Mouse (Mus musculus): ENCODE measurements around the gene Tsfm.
"Not testable (repeated sequence)": the region's sequence is repeated elsewhere in the genome, so short reads cannot be mapped to it uniquely, and the experiment has no call there.

The Tsfm gene

DNA sequence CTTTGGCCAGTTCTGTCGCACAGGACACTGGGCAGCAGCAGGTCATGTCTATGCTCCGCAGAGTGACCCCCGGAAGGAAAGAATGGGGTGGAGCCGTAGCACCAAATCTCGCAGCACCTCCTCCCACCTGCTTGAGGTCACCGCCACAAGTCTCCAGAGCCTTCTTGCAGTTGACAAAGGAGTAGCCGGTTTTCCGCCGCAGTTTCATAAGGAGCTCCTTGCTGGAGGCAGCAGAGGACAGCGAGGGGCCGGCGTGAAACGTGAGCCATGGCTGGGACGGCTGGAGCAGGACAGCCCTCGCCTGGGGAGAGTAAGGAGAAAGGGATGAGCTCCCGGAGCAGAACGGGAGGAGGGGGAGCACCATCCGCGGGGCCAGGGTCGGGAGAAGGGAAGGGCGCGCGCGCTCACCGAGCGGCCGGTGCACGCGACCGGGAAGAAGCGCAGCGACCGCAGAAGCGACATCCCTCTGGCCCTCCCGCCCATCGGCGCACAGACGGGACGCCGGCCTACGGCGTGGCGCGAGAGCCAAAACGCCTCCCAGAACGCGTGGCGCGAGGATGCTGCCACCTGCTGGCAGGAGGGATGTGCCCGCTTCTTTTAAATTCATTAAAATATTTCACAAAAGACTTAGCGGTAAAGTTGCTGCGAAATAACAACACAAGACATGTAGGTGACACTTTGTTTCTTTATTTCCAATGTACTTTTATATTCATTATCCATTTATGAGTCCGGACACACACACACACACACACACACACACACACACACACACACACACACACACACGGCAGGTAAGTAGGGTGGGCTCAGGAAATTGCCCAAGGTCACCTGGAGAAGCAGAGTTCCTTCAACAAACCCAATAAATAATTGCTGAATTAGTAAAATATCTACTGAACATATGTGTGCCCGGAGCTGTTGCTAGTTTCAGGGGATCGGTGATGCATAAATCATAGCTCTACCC, at the start of gene Tsfm:
TSS of gene Tsfm (minus strand) at position 505 of the 961 bp plus-strand sequence.
- peak; percentile 85 for DNase-seq (ENCODE audit: low spot score)

GRCm38 (mm10) chr10:127079665-127080391, 49.2 kb upstream of the Tsfm start:
- DNase-seq (ENCODE audit: low spot score): peak; percentile 37

- DNase-seq (ENCODE audit: low spot score): peak; percentile 44
Measured at GRCm38 (mm10) chr10:127078677-127079575, 48.3 kb upstream of the Tsfm start.

GRCm38 (mm10) chr10:127078001-127078676, 47.5 kb upstream of the Tsfm start:
- no peak for DNase-seq (ENCODE audit: low spot score)

GRCm38 (mm10) chr10:127077515-127077914, 46.9 kb upstream of the Tsfm start:
- no peak for DNase-seq (ENCODE audit: low spot score)

DNA sequence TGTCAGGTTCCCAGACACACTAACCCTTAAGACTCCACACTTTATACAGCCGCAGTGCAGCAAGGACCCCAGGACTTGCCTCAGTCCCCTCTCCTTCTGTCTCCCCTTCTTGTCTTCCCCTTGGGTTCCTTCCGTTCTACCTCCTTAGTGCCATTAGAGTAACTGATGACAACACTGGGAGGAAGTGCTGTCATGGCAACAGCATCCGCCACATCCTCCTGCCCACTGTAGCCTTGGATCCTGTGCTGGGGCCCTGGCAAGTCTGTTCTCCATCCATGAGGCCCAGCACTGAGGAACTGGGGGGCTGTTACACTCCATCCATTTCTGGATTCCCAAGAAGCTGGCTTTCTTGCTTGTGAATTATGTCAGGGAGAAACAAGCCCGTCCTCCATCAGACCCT, 45.4 kb upstream of the Tsfm start:
- DNase-seq (ENCODE audit: low spot score): no peak

DNA sequence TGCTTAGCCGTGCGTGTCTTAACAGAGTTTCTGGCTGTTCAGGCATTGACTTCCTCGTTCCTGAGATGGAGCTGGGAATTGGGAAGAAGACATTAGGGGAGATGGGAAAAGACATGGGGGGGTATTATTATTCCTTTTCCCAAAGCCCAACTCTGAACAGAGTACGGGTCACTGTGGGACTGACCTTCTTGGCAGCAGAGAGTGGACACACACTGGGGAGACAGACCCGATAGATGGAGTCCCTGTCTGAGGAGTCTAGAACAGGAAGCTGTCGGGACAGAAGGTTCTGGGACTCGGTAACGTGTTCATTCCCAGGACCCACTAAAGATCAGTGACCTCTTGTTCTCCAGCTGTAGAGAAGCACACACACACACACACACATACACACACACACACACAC, 45.0 kb upstream of the Tsfm start:
- no peak for DNase-seq (ENCODE audit: low spot score)

DNA sequence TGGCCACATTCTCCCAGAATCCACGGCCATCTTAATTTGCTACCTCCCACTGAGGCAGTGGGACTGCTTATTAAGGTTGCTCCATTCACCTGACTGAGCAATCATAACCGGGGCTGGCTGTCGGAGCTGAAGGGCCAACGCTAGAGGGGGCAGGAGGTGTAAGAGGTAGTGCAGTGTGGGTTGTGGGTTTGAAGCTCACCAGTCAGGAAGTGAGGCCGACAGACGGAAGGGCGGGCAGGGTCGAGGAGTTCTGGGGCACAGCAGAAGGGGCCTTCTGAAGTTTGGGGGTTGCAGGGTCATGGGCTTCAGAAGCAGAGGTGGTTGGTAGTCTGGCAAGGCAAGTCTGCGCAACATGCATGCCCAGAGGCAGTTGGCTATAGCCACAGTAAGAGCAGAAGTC, 44.4 kb upstream of the Tsfm start, which contains the start of gene Agap2:
TSS of gene Agap2 (plus strand) at position 205 of the 400 bp plus-strand sequence.
- DNase-seq (ENCODE audit: low spot score): no peak

- DNase-seq (ENCODE audit: low spot score): no peak
Measured at GRCm38 (mm10) chr10:127073981-127074380, 43.3 kb upstream of the Tsfm start.

- DNase-seq (ENCODE audit: low spot score): not testable (repeated sequence)
Measured at GRCm38 (mm10) chr10:127072969-127073368, 42.3 kb upstream of the Tsfm start.

GRCm38 (mm10) chr10:127072270-127072669, 41.6 kb upstream of the Tsfm start:
- not testable (repeated sequence) for DNase-seq (ENCODE audit: low spot score)

DNA sequence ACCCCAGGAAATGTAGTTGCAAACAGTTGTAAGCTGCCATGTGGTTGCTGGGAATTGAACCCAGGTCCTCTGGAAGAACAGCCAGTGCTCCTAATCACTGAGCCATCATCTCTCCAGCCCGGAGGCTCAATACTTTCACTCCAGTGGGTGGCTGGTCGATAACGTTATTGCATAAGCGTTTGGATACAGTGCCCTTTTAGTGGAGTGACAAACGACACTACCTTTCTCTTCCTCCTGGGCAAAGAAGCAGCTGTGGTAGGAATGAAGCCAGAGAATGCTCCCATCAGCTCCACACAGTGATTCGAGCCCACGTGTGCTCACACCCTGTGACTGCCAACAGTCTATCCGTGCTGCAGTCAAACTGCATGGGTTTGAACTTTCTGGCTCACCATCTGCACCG, 40.6 kb upstream of the Tsfm start:
- DNase-seq (ENCODE audit: low spot score): no peak

- DNase-seq (ENCODE audit: low spot score): peak; percentile 96
Measured at GRCm38 (mm10) chr10:127070190-127071121, 39.8 kb upstream of the Tsfm start, which contains the start of gene Tspan31. TSS of gene Tspan31 (minus strand) at chr10:127070264.

DNA sequence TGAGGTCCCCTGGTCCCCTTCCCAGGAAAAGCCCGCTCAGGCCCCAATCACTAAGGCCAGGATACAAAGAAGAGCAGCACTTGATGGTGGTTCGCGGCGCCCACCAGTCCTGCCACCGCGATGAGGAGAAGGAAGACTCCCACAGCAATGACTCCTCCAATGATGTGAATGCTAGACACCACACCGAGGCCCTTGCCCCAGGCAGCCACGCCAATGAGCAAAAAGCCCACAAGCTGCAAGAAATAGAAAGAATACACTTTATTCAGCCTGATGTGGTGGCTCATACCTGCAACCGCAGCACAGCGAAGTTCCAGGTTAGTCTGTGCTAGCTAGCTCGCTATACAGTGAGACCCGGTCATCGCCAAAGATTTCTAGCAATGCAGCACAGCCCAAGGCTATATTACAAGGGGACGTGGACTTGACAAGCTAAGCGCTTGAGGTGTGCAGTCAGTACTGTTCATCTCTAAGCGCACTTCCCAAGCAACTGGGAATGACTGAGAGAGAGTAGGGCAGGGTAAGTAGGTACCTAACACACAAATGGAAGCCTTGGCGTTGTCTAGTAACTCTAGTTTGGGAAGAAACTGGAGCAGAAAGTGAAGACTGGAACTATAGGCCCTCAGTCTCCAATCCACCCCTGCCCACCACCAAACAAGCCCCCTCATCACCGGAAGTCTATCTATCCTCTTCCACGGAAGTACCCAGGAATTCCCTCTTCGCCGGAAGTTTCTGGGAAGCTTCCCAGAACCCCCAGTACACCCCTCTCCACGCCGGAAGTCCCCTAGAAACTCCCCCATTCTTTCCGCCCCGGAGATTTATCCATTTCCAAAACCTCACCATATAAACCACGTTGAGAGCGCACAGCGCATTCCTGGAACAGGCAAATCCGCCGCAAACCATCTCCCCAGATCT, 38.9 kb upstream of the Tsfm start:
- DNase-seq (ENCODE audit: low spot score): no peak

DNA sequence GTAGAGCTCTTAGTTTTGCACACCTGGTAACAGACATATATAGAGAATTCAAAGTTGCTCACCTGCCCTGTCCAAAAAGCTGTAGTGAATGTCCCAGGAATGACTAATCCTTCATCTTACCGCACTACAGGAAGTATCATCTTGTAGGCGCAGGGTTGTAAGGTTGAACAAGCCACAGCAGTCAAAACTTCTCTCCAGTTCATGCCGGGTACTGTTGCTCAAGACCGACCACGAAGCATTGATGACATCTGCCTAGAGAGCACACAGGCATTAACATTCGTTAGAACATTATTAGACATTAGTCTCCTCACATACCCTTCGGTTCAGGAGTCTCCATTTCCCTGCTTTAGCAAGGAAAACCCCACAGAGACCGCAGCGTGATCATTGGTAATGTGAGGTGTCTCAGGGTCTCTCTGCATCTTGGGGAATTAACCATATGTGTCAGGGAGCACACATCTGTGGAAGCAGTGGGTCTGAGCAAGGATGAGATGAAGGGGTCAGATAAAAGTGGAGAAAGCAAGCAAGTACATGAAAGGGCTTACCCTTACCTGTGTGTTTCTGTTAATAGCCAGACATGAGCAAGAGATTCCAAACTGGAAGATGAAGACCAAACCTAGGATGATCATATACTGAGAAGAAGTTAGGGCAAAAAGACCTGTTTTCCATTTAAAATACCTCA, 37.9 kb upstream of the Tsfm start:
- no peak for DNase-seq (ENCODE audit: low spot score)

GRCm38 (mm10) chr10:127066519-127067018, 35.9 kb upstream of the Tsfm start:
- DNase-seq (ENCODE audit: low spot score): peak; percentile 76

DNA sequence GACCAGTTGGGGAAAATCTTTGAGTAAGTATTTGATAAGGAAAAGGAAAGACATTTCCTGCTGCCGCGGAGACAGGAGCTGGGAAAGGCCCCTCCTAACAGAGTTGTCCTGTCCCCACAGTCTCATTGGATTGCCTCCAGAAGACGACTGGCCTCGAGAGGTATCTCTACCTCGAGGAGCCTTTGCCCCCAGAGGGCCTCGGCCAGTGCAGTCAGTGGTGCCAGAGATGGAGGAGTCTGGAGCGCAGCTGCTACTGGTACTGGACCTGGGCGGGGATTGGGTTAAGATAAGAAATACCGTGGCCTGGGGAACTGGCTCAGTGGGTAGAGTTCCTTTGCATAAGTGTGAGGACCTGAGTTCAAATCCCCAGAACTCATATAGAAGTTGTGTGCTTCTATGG, 35.3 kb upstream of the Tsfm start:
- DNase-seq (ENCODE audit: low spot score): no peak
